Mouse (Mus musculus) left cerebral cortex, adult 9 months (tissue): ENCODE data around the gene Gm5901.
"Not testable (repeated sequence)": the region's sequence is repeated elsewhere in the genome, so short reads cannot be mapped to it uniquely, and the experiment has no call there.

Experiments used
- DNase-seq, 2 experiments: peaks; one replicate each; pipeline ENCODE4 v3.0.0; 2022; ENCODE audit warnings: low spot score in 2 of 2

The Gm5901 gene

DNA sequence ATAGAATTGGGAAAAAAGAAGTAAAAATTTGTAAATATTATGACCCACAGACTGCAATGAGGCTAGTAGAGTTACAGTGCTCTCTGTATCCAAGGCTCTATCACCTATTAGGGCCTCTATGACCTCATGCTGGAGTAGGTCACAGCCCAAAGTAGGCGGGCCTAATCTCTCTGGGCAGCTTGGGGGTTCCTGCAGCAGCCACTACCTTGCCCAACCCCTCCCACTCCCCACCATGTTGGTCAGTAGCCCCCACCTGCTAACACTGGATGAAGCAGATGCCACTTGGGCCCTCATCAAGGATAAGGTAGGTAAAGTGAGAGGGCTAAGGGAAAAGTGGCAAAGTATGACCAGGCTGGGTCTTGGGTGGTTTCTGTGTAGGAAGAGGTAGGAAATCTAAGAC, at the start of gene Gm5901:
TSS of gene Gm5901 (plus strand) at position 173 of the 400 bp plus-strand sequence.
- DNase-seq, result no peak

DNA sequence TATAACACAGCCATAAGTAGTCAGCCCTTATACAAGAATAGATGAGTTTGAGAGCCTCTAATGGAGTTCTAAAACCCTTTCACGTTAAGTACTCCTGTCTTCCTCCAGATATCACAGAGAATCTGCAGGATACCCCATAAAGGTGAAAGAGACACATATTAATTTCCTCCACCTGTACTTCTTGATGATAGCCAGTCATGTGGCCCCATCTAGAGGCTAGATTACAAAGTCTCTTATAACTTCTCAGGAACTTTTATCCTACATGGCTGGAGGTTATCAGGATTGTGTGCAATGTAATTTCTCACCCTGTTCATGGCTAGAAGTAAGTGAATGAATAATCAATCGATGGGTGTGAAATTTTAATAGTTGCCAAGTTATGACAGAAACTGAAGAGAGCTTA, 49.5 kb upstream of the Gm5901 start:
- no peak for DNase-seq

GRCm38 (mm10) chr7:105334004-105334403, 40.8 kb upstream of the Gm5901 start, which contains the start of gene Olfr690:
Gene Olfr690, minus strand, starts transcription at chr7:105334104.
- DNase-seq, result no peak

- DNase-seq, result no peak
Measured at GRCm38 (mm10) chr7:105342170-105342569, 32.7 kb upstream of the Gm5901 start, which contains the start of gene Olfr691. Gene Olfr691, minus strand, starts transcription at chr7:105342270.

GRCm38 (mm10) chr7:105342752-105343151, 32.1 kb upstream of the Gm5901 start:
- no peak for DNase-seq

DNA sequence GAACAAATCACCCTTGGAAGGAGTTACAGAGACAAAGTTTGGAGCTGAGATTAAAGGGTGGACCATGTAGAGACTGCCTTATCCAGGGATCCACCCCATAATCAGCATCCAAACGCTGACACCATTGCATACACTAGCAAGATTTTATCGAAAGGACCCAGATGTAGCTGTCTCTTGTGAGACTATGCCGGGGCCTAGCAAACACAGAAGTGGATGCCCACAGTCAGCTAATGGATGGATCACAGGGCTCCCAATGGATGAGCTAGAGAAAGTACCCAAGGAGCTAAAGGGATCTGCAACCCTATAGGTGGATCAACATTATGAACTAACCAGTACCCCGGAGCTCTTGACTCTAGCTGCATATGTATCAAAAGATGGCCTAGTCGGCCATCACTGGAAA, 18.8 kb upstream of the Gm5901 start:
- DNase-seq, result not testable (repeated sequence)

GRCm38 (mm10) chr7:105356487-105356886, 18.4 kb upstream of the Gm5901 start:
- not testable (repeated sequence) for DNase-seq

DNA sequence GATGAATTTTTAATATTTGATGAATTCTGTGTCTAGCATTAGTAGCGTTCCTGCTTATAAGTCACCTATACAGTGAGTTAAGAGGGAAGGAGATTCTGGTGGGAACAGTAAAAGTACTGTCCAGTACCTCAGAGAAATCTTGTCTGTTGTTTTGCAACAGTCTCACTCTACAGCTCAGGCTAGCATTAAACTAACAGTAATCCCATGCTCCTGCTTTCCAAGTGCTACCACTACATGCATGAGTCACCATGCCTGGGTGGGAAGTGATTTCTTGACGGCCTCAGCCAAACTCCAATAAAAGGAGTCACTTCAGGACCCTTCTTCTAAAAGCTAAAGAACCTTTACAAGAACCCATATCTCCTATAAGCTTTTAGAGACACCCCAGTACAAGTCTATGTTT, 13.1 kb upstream of the Gm5901 start:
- DNase-seq, result no peak

DNA sequence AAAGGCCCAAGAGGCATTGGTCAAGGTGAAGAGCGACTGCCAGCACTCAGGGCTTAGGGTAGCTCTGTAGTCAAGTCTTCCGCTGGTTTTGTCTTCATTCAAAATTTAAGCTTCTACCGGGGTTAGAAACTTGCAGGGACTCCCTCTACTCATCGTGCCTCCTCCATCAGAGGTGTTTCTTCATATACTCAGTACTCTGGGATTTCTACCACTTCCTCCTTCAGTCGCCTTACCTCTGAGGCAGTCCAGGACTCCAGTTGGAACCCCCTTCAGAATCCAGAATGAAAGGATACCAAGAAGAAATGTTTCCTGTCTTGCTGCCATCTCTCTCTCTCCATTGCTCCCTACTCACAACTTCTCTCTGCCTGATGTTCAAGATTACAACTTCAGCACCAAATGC, 7.6 kb upstream of the Gm5901 start:
- no peak for DNase-seq

- no peak for DNase-seq
Measured at GRCm38 (mm10) chr7:105367930-105368329, 6.9 kb upstream of the Gm5901 start, which contains the start of gene Olfr692. Gene Olfr692, plus strand, starts transcription at chr7:105368230.

- DNase-seq, result no peak
Measured at GRCm38 (mm10) chr7:105368521-105368920, 6.3 kb upstream of the Gm5901 start.

GRCm38 (mm10) chr7:105372912-105373311, 1.9 kb upstream of the Gm5901 start:
- DNase-seq, result no peak

GRCm38 (mm10) chr7:105373509-105373908, 1.3 kb upstream of the Gm5901 start:
- DNase-seq, result no peak

GRCm38 (mm10) chr7:105373976-105374375, 862 bp upstream of the Gm5901 start:
- DNase-seq, result peak in 1 of 2 experiments; percentile 18

- no peak for DNase-seq
Measured at GRCm38 (mm10) chr7:105380329-105380728, 5.5 kb downstream of the Gm5901 start.

DNA sequence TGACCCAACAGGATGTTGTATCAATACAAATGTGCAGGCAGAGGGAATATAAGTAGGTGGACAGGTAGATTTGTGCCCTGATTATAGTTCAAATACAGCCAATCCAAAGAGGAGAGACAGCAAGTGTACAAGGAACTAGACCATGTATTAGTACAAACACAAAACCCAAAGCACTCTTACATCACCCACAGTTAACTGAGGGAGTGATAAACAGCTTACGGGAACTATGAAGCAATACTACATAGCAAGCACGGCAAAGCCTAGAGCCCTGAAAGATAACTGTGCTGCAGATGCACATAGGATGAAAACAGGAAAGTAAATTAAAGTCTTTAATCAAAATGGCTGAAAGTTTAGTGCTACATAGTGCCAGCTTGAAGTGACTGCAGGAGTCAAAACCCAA, 12.9 kb downstream of the Gm5901 start:
- no peak for DNase-seq

- no peak for DNase-seq
Measured at GRCm38 (mm10) chr7:105390236-105390635, 15.4 kb downstream of the Gm5901 start.

GRCm38 (mm10) chr7:105394606-105395005, 19.8 kb downstream of the Gm5901 start:
- no peak for DNase-seq

GRCm38 (mm10) chr7:105395131-105395820, 20.4 kb downstream of the Gm5901 start:
- no peak for DNase-seq

DNA sequence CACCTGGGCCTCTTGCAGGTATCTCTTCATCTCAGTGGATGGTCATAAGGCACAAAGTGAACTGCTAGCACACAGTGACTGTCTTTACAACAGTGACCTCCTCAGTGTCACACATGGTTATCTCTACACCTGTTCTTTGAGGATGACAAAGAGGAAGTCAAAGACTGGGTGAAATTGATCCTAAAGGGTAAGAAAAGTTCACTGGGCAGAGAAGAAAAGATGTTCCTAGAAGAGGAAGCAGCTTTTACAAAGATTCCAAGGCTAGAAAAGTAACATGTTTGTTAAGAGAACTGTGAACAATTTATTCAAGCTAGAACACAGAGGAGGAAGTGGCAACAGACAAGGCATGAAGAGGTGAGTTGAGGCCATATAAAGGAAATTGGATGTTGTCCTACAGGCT, 21.3 kb downstream of the Gm5901 start:
- no peak for DNase-seq

- no peak for DNase-seq
Measured at GRCm38 (mm10) chr7:105399058-105399934, 24.5 kb downstream of the Gm5901 start.

DNA sequence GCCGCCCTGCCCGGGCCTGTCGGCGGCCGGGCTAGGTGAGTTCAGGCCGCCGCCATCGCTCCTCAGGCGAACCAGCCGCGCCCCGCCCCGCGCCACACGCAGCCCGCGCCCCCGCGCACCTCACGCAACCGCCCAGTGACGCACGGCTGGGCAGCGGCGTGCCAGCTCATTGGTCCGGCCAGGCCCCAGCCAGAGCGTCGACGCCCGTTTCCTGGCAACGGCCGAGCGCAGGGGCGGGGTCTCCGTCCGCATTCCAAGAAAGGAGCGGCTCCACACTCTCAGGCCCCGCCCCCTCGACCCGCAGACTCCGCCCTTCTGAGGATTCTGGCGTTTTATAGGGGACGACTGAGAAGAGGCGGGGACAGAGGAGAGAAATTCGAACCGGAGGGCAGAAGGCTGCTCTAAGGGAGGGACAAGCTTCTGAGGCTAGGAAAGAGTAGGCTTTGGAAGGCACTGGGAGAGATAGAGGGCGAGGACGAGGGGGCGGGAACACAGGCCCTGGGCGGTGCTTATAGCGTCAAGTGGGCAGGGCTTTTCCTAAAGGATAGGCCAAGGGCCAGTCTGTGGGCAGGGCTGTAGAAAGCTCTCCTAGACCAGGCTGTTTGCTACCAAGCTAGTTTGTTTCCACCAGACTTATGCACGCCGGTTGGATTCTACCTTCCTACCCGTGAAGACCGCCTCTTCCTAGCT, 25.2 kb downstream of the Gm5901 start, which contains the start of gene Fam160a2:
TSS of gene Fam160a2 (minus strand) at position 120 of the 690 bp plus-strand sequence.
- DNase-seq, result peak; percentile 98 to 99
